Mouse (Mus musculus): ENCODE measurements around the gene Ctnnd2.

Gene Ctnnd2

GRCm38 (mm10) chr15:30709026-30709753, 536.8 kb downstream of the Ctnnd2 start:
- in situ Hi-C loops (cut with MboI, MseI): loop anchor here (10.0 kb wide), 1 partner anchor 204 kb away; no protein-coding TSS in a partner anchor

GRCm38 (mm10) chr15:30709754-30710105, 537.3 kb downstream of the Ctnnd2 start:
- in situ Hi-C loops (cut with MboI, MseI): loop anchor here (10.0 kb wide), 1 partner anchor 205 kb away; no protein-coding TSS in a partner anchor

GRCm38 (mm10) chr15:30714823-30715222, 542.4 kb downstream of the Ctnnd2 start:
- in situ Hi-C loops (cut with MboI, MseI): no loop called here

- in situ Hi-C loops (cut with MboI, MseI): no loop called here
These were observed 546.4 kb downstream of the Ctnnd2 start for GRCm38 (mm10) chr15:30718811-30719210.

- in situ Hi-C loops (cut with MboI, MseI): no loop called here
These were observed 546.8 kb downstream of the Ctnnd2 start for GRCm38 (mm10) chr15:30719226-30719625.

GRCm38 (mm10) chr15:30721098-30721497, 548.7 kb downstream of the Ctnnd2 start:
- in situ Hi-C loops (cut with MboI, MseI): no loop called here

- in situ Hi-C loops (cut with MboI, MseI): no loop called here
These were observed 553.7 kb downstream of the Ctnnd2 start for GRCm38 (mm10) chr15:30726066-30726465.

- in situ Hi-C loops (cut with MboI, MseI): no loop called here
These were observed 565.8 kb downstream of the Ctnnd2 start for GRCm38 (mm10) chr15:30738178-30738577.

GRCm38 (mm10) chr15:30740728-30741127, 568.3 kb downstream of the Ctnnd2 start:
- in situ Hi-C loops (cut with MboI, MseI): loop anchor here (10.0 kb wide), 1 partner anchor 306 kb away; no protein-coding TSS in a partner anchor

GRCm38 (mm10) chr15:30757991-30758390, 585.6 kb downstream of the Ctnnd2 start:
- in situ Hi-C loops (cut with MboI, MseI): no loop called here

GRCm38 (mm10) chr15:30762211-30762610, 589.8 kb downstream of the Ctnnd2 start:
- in situ Hi-C loops (cut with MboI, MseI): no loop called here

GRCm38 (mm10) chr15:30762695-30763285, 590.4 kb downstream of the Ctnnd2 start:
- in situ Hi-C loops (cut with MboI, MseI): no loop called here

GRCm38 (mm10) chr15:30776931-30777330, 604.5 kb downstream of the Ctnnd2 start:
- in situ Hi-C loops (cut with MboI, MseI): no loop called here

GRCm38 (mm10) chr15:30777801-30778200, 605.4 kb downstream of the Ctnnd2 start:
- in situ Hi-C loops (cut with MboI, MseI): no loop called here

- in situ Hi-C loops (cut with MboI, MseI): no loop called here
These were observed 607.5 kb downstream of the Ctnnd2 start for GRCm38 (mm10) chr15:30779903-30780302.

- in situ Hi-C loops (cut with MboI, MseI): no loop called here
These were observed 608.6 kb downstream of the Ctnnd2 start for GRCm38 (mm10) chr15:30780977-30781376.

GRCm38 (mm10) chr15:30785706-30786320, 613.4 kb downstream of the Ctnnd2 start:
- in situ Hi-C loops (cut with MboI, MseI): no loop called here

GRCm38 (mm10) chr15:30793260-30793659, 620.9 kb downstream of the Ctnnd2 start:
- in situ Hi-C loops (cut with MboI, MseI): no loop called here

- in situ Hi-C loops (cut with MboI, MseI): no loop called here
These were observed 623.3 kb downstream of the Ctnnd2 start for GRCm38 (mm10) chr15:30795723-30796122.

- in situ Hi-C loops (cut with MboI, MseI): no loop called here
These were observed 655.3 kb downstream of the Ctnnd2 start for GRCm38 (mm10) chr15:30827424-30828263.

GRCm38 (mm10) chr15:30857277-30858176, 685.1 kb downstream of the Ctnnd2 start:
- in situ Hi-C loops (cut with MboI, MseI): no loop called here
